In the genomic region with DNA sequence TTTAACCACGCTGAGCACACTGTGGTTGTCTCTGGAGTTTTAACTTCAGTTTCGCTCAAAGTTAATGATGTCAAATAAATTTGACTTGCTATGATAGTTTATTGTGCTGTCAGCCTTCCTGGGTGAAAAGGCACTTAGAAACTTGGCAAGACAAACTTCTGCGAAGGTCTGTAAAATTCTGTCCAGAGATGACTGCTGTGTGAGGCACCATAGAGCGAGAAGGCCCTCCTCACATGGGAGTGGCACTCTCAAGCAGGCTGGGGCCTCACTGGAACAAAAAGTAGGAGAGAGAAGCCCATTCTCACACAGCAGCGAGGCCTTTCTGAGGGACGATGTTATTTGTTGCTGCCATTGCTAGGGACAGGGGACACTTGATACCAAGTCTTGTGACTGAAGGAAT, we compare ENCODE assay signal across 21 mouse cellular contexts. TPM values are rescaled to one million over a fixed set of nuclear protein-coding genes. Genes with fewer than 3 reads are reported as not detected.
"Had no signal": no experiment of that assay in that cellular context is flagged by ENCODE, and none has a peak within 500 bp of the region (broad histone marks: within the 10 kb centered on the region; RNA-seq: fewer than 3 reads in every experiment).

No protein-coding gene starts in this region.

- DNase-seq: liver, postnatal 0 days; lung, adult 2 months; lung, postnatal 14 days; lung, postnatal 36 days; right cerebral cortex, postnatal 14 days; thymus, adult 2 months; thymus, postnatal 14 days; thymus, postnatal 36 days had no signal

- H3K27ac ChIP-seq: lung, embryonic 15.5 days; macrophage; midbrain, embryonic 13.5 days; midbrain, embryonic 15.5 days; neural tube, embryonic 12.5 days; stomach, embryonic 15.5 days; stomach, postnatal 0 days had no signal

- H3K36me3 ChIP-seq: lung, embryonic 15.5 days; midbrain, embryonic 13.5 days; midbrain, embryonic 15.5 days; neural tube, embryonic 12.5 days; stomach, embryonic 15.5 days had no signal

- H3K9me3 ChIP-seq: lung, embryonic 15.5 days; megakaryocyte, embryonic 14.5 days; midbrain, embryonic 13.5 days; midbrain, embryonic 15.5 days; neural tube, embryonic 12.5 days; stomach, embryonic 15.5 days had no signal

- H3K4me1 ChIP-seq: neural tube, embryonic 12.5 days had no signal

- H3K9ac ChIP-seq: liver, postnatal 0 days; lung, embryonic 15.5 days; midbrain, embryonic 13.5 days; midbrain, embryonic 15.5 days; neural tube, embryonic 12.5 days; stomach, embryonic 15.5 days had no signal

- H3K4me3 ChIP-seq: lung, embryonic 15.5 days; megakaryocyte, embryonic 14.5 days; midbrain, embryonic 13.5 days; midbrain, embryonic 15.5 days; neural tube, embryonic 12.5 days; stomach, embryonic 15.5 days had no signal

- ATAC-seq: liver, postnatal 0 days; lung, postnatal 0 days; midbrain, embryonic 13.5 days; midbrain, embryonic 15.5 days had no signal

- H3K4me2 ChIP-seq: lung, embryonic 15.5 days; midbrain, embryonic 11.5 days; midbrain, embryonic 13.5 days; midbrain, embryonic 15.5 days; neural tube, embryonic 12.5 days; stomach, embryonic 15.5 days had no signal

- H3K27me3 ChIP-seq: lung, embryonic 15.5 days; midbrain, embryonic 13.5 days; midbrain, embryonic 15.5 days; neural tube, embryonic 12.5 days; stomach, embryonic 15.5 days had no signal

RNA-seq across cellular contexts. Expression of a gene that starts 54.9 kb away (rescaled TPM):
- total RNA-seq: megakaryocyte progenitor cell, adult 5-6 weeks; monocyte, adult 5-6 weeks; neutrophil, adult 5-6 weeks had no signal
- polyA plus RNA-seq: macrophage had no signal

RNA-seq across cellular contexts. Expression of a gene that starts 58.0 kb away (rescaled TPM):
- total RNA-seq: megakaryocyte progenitor cell, adult 5-6 weeks; monocyte, adult 5-6 weeks; neutrophil, adult 5-6 weeks had no signal
